Mouse (Mus musculus) heart, adult 10 weeks (tissue): ENCODE data around the gene Olfr1393. TPM values are rescaled to one million over a fixed set of nuclear protein-coding genes. Genes with fewer than 3 reads are reported as not detected.

Source experiments
- polyA plus RNA-seq: library from polyadenylated mRNA; stranded (reverse); fragments of 350-450 nt; fragmentation: Illumina TruSeq; extraction: RNeasy Lipid Tissue Mini Kit (QIAGEN cat#74804); gene quantifications from one replicate; pipeline ENCODE4 v1.2.3, GENCODE M21; 2014; ENCODE audit warnings: low read depth, low replicate concordance

Gene Olfr1393
- polyA plus RNA-seq, result 1.9 TPM

DNA sequence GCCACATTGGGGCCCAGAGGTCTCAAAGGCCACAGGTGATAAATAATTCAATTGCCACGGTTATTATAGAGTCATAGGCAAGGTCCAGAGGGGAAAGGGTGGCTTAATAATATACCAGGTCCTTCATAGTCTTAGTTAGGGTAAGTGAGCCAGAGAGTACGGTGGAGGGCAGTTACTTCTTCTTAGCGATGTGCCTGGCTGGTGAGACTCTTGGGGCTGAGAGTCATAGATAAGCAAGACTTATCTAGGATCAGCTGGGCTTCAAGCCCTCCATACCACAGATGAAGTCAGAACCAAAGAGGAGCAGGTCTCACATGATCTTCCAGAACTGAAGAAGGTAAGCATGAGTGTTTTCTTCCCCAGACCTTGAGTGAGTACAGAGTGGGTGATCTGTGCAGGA is at the start of gene Olfr1393:
Gene Olfr1393, plus strand, starts transcription at position 83 of the 400 bp plus-strand sequence.

GRCm38 (mm10) chr11:49243727-49244594 is 34.1 kb upstream of the Olfr1393 start, which contains the start of gene Mgat1:
TSS of gene Mgat1 (plus strand) at chr11:49244191.

DNA sequence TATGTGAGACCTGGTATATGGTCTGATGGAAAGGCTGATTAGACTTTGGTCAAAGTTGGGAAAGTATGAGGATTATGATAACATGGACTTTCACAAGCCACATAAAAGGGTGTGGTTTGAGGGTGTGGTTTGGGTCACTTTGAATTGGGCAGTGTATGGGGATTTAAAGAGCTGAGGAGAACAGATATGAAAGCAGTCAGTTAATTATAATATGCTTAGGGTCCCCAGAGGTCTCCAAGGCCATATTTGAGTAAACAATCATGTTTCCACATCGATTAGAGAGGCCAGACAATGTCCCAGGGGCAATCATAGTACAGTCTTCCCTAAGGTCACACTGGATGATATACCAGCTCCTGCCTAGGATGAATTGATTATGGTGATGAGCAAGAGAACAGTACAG is 6.9 kb downstream of the Olfr1393 start, which contains the start of gene Olfr1392:
Gene Olfr1392, plus strand, starts transcription at position 301 of the 400 bp plus-strand sequence.

DNA sequence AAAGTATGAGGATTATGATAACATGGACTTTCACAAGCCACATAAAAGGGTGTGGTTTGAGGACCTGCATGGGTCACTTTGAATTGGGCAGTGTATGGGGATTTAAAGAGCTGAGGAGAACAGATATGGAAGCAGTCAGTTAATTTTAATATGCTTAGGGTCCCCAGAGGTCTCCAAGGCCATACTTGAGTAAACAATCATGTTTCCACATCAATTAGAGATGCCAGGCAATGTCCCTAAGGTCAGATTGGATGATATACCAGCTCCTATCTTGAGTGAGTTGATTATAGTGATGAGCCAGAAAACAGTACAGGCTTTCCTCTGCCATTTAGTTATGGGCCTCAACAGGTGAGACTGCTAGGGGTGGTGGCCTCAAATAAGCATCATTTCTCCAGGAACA is 26.3 kb downstream of the Olfr1393 start, which contains the start of gene Olfr10:
Gene Olfr10, plus strand, starts transcription at position 301 of the 400 bp plus-strand sequence.

GRCm38 (mm10) chr11:49322442-49322841 is 44.3 kb downstream of the Olfr1393 start, which contains the start of gene Olfr1391:
TSS of gene Olfr1391 (plus strand) at chr11:49322742.

Other genes starting within 250 kb of the Olfr1393 start
- gene 9930111J21Rik2, start 227.1 kb upstream of the Olfr1393 start, polyA plus RNA-seq, result 6.3 TPM
- 10.2 TPM for gene Tgtp2, start 214.1 kb upstream of the Olfr1393 start, polyA plus RNA-seq
- gene Ifi47, start 201.7 kb upstream of the Olfr1393 start, polyA plus RNA-seq, result 3.8 TPM
- 5.0 TPM for gene Olfr1396, start 163.4 kb upstream of the Olfr1393 start, polyA plus RNA-seq
- not detected for gene Olfr1395, start 136.0 kb upstream of the Olfr1393 start, polyA plus RNA-seq
- not detected for gene Olfr1394, start 123.9 kb upstream of the Olfr1393 start, polyA plus RNA-seq
- gene Btnl9, start 91.1 kb upstream of the Olfr1393 start, polyA plus RNA-seq, result 34.1 TPM
- 28.4 TPM for gene Zfp62, start 75.0 kb upstream of the Olfr1393 start, polyA plus RNA-seq
- 49.3 TPM for gene Mgat1, start 34.1 kb upstream of the Olfr1393 start, polyA plus RNA-seq
- gene Olfr1392, start 7.0 kb downstream of the Olfr1393 start, polyA plus RNA-seq, result not detected
- gene Olfr10, start 26.4 kb downstream of the Olfr1393 start, polyA plus RNA-seq, result not detected
- not detected for gene Olfr1391, start 44.4 kb downstream of the Olfr1393 start, polyA plus RNA-seq
- not detected for gene Olfr1390, start 56.9 kb downstream of the Olfr1393 start, polyA plus RNA-seq
- gene Olfr1389, start 144.8 kb downstream of the Olfr1393 start, polyA plus RNA-seq, result not detected
- 0.13 TPM for gene Olfr1388, start 158.3 kb downstream of the Olfr1393 start, polyA plus RNA-seq
- gene Olfr1387, start 177.0 kb downstream of the Olfr1393 start, polyA plus RNA-seq, result not detected
- gene Olfr1386, start 186.7 kb downstream of the Olfr1393 start, polyA plus RNA-seq, result not detected
- not detected for gene Olfr1385, start 210.8 kb downstream of the Olfr1393 start, polyA plus RNA-seq
- not detected for gene Olfr1384, start 228.4 kb downstream of the Olfr1393 start, polyA plus RNA-seq
- gene Olfr1383, start 241.3 kb downstream of the Olfr1393 start, polyA plus RNA-seq, result not detected
- gene Olfr1382, start 249.9 kb downstream of the Olfr1393 start, polyA plus RNA-seq, result not detected